Mouse (Mus musculus): ENCODE data around the gene Otud7b.

Gene Otud7b

DNA sequence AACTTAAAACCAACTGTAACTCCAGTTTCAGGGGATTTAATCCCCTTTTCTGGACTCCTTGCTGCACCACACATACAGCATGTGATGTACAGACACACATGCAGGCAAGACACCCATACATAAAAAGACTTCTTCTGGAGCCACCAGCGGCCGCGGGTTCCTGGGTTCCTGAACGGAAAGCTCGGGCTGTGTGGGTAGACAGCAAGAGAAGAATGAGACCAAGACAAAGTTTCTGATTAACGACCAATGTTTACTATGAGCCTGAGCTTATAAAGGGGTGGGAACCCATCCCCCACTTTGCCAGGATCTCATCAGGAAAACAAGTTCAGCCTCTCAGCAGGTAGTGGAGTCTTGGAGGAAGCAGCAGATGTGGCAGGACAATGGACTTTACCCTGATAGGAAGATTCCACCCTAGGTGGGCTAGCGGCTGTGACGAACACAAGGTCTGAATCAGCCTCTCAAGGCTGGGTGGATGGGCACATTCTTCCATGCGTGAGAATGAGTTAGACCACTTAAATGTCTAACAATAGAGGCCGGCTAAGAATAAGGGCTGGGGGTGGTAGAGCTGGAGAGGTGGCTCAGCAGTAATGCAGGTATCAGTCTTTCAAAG lies 20.1 kb upstream of the Otud7b start:
- DNase-seq (ENCODE audit: low read depth, low spot score): no peak

DNA sequence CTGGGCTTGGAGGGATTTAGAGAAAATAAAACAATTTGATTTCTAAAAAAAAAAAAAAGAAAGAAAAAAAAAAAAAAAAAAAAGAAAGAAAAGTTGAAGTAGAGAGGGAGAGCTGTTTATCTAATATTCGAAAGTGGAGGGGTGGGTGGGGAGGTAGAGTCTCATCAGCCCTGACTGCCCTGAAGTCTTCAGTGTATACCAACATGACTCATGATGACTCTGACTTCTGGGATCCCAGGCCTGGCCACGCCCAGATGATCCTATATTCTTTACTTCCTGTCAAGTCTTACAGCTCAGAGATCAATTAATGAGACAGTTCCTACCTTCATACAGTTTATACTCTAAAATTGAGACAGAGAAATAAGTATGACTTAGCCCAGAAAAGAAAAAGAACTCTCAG lies 17.1 kb upstream of the Otud7b start:
- DNase-seq (ENCODE audit: low read depth, low spot score): no peak

DNA sequence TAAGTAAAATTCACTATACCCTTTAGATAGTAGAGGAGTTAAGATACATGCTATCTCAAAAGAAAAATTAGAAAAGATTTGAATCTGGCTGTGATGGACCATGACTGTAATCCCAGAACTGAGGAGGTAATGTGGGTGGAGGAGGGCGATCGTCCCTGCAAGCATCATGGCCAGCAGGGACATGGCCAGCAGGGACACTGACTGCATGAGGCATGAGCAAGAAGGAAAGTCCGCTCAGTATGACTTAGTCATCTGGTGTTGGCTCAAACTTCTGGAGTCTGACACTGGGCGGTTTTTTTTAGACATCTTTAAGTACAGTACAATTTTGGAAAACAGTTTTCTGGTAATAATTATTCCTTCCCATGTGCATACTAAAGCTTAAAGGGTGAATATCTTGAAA lies 16.5 kb upstream of the Otud7b start:
- no peak for DNase-seq (ENCODE audit: low read depth, low spot score)

DNA sequence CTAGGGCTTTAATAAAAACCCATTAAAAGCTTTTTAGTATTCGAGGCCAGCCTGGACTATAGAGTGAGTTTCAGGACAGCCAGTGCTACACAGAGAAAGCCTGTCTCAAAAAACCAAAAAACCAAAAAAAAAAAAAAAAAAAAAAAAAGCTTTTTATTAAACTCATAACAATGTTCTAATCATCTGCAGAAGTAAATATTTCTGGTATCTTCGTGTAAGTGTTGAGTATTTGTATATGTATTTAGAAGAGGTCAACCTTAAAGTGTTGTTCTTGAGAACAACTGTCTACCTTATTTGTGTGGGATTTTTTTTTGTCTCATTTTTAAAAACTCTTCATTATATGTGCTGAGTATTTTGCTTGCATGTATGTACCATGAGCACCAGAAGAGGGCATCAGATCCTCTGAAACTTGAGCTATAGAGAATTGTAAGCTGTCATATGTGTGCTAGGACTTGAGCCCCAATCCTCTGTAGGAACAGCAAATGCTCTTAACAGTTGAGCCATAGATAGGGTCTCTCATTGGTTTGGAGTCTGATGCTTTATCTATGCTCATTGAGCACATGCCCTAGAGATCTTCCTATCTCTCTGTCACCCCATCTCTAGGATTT lies 14.3 kb upstream of the Otud7b start:
- no peak for DNase-seq (ENCODE audit: low read depth, low spot score)

DNA sequence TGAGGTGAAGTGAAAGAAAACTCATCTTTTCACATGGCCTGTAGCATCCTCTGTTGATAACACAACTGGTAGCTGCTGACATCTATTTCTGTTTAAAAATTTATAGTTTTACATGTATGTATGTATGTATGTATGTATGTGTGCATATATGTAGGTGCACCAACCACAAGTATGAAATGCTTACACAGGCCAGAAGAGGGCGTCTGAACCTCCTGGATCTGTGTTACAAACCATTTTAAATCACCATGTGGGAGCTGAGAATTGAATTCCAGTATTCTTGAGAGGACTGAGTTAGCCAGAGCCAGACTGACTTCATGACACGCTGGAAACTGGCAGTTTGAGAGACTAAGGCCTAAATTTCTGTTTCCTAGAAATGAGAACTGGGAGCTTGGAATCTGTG lies 13.2 kb upstream of the Otud7b start:
- no peak for DNase-seq (ENCODE audit: low read depth, low spot score)

DNA sequence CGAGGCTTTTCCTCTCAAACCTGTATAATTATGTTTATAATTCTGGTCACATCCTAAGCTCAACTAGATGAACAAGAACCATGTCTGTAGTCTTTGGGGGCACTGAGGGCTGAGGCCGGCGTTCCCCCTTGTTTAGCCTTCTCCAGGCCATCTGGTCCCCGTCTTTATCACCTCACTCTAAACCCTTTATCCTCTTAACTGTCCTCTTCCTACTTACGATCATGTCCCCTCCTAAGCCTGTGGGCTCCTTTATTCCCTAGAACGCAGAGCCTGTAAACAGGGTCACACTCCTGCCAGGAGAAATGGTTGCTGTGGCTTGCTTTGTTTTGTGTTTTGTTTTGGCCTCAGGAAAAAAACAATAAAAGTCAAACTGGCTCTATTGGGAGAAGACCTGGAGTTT lies 12.4 kb upstream of the Otud7b start:
- peak; percentile 78 for DNase-seq (ENCODE audit: low read depth, low spot score)

DNA sequence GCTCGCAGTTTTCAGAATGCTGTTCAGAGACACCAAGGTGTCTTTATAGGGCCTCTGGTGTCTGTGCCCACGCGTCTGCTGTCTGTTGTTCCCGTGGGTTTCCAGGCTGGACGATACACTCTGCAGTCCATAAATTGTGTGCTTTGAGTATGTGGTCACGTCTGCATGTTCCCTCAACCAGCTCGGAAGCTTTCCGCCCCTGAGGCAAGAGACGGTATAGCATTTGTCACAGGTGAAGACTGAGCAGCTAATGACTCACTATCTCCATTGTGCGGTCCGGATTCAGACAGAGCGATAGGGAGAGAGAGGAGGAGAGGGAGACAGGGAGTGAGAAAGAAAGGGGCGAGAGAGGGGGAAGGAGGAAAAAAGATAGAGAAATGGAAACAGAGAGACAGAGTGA lies 10.8 kb upstream of the Otud7b start:
- DNase-seq (ENCODE audit: low read depth, low spot score): no peak

DNA sequence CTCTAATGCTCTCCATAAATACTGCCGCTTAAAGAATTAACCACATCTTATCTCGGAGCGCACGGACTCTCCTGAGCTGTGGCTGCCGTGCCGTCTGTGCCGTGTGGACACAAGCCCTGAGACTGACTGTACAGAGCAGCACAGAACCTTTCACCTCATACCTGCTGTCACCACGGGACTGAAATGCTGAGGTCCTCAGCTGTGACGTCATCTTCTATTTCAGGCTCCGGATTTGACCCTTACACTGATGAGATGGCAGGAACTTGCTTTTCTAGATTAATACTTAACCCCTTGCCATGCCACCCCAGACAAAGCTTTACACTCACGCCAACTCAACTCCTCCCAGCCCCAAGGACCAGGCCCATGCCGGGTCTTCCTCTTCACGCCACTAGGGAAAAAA lies 10.1 kb upstream of the Otud7b start:
- DNase-seq (ENCODE audit: low read depth, low spot score): peak; percentile 70

DNA sequence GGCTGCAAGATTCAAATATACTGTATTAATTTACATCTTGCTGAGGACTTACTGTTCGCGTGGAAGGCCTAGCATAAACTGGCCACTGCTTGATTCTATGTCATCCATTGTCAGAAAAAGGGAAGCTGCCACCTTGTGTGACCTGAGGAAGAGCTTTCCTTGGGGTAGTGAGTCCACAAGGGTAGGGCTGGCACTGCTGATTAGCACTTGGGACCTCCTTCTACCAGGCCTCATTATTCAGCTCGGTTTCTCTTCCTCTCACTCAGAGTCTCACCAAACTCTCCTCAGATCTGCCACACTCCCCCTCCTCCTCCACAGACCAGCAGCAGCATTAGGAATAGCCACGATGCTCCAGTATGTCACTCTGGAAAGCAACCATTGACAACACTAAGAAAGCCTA lies 6.2 kb upstream of the Otud7b start:
- no peak for DNase-seq (ENCODE audit: low read depth, low spot score)

DNA sequence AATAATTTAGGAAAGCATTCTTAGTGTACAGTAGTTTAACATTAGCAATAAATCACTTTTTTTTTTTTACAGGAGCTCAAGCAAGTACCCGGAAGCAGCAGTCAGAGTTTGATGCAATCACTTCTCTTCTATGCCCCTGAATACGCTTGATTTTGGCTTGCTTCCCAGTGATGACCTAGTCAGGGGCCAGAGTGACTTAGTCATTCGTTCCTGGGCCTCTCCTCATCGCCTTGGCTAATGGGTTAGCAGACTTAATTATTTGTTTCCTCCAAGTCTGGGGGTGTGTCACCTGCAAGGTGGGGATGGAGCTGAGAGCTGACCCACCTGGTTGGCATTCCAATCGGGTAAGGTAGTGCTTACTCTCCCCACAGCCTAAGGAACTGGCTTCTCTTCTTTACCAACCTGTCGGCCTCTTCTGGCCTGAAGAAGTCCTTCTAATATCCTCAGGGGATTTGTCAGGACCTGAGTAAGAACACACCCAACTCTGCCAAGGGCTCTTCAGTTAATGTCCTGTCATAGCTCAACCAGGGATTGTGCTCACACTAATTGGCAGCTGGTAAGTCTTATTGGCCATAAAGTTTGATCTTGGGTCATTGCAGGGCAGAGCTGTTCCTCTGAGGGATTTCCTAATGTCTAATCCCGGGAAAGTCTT lies 5.6 kb upstream of the Otud7b start:
- DNase-seq (ENCODE audit: low read depth, low spot score): no peak

DNA sequence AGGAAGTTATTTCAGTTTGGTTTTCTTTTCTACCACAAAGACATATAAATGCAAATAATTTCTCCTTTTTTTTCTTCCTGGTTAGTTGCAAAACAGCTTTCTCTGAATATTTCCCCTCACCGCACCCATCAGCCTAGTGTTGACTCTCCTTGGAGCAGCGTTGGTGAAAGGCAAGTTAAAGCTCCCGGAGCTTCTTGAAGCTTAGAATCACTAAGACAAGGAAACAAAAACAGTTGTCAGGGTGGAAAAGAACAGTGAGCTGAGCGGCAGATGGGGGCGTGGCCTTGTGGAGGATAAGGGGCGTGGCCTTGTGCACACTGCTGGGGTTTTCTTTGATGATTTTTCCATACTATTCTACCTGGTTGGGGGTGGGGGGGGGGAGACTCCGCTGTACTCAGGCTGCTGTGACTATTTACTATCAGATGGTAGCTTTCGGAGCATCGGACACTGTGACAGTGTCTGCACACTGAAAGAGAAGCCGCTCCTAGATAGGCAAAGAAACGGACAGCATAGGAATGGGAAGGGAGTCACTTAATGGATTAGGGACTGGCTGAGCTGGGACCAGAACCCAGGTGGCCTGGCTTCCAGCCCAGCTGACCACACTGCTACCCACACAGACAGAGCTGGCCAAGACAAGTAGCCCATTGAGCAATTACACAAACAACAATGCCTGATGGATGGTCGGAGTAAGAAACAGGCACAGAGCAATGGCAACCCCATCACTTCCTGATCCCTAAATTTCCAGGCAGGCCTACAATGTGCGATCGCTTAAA lies 2.0 kb upstream of the Otud7b start:
- no peak for DNase-seq (ENCODE audit: low read depth, low spot score)

DNA sequence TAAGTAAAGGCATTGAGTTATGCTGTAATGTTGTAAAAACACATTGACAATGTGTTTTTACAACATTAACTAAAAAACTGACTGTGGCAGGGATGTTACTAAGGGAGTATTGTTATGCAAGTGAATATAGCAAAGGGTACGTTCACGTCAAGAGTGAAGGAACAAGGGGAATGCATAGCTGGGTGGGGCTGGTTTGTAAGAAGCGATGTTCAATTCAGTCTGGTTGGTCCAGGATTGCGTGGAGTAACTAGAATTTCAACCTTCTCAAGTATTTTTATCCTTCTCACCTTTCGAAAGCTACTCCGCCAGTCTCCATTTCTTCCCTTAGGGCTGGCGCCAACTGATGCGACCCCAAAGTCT lies 446 bp upstream of the Otud7b start:
- no peak for DNase-seq (ENCODE audit: low read depth, low spot score)

DNA sequence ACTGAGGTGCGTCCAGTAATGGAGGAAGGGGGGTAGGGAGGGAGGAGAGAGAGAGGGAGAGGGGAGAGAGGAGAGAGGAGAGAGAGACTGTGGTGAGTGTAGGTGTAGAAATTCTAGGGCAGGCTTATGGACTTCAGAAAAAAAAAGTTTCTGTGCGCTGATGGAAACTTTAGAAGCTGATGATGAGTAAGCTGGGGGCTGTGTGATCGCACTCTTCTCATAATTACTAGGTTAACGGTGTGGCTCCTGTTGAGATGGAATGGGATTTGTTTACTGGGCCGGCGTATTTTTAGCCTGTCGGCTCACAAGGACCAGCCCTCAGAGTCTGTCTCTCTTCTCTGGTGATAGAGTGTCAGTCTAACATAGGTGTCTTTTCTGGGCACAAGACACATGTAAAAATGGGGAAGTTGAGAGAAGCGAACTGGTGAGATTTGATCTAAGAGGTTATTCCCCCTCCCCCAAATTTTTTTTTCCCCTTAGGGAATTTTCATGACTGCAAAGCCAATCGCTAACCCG lies 963 bp downstream of the Otud7b start:
- no peak for DNase-seq (ENCODE audit: low read depth, low spot score)

DNA sequence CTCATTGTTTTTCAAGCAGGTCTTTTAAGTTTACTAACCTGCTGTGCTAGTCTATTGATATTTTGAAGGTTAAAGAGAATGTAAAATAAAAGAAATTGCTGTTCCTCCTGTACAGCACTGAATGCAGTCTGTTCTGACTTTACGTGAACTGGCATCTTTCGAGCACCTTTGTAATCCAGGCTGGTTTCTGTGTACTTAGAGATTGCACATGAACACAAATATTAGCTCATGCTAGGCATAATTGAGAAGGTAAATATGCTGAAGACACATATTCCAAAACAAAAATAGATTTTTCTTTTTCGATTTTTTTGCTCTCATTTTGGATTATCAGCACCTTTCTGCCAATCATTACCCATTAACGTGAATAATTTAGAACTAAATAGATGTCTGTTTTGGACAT lies 1.8 kb downstream of the Otud7b start:
- no peak for DNase-seq (ENCODE audit: low read depth, low spot score)

DNA sequence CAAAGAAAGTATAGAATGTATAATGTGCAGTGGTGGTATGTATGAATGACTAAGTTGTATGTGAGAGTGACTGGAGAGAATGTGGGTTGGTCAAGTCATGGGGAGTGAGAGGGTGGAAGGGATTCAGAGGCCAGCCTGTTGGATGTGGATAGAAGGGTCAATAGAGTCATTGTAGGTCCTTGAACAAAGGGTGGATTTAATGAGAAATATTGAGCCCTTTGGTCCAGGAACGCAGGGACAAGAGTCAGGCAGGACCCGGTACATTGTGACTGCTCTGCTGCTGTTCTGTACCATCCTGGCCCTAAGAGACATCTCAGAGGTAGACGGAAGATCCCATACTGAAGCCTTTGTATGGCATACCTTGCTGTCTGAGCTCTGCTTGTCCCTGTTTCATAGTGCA lies 4.0 kb downstream of the Otud7b start:
- DNase-seq (ENCODE audit: low read depth, low spot score): no peak

DNA sequence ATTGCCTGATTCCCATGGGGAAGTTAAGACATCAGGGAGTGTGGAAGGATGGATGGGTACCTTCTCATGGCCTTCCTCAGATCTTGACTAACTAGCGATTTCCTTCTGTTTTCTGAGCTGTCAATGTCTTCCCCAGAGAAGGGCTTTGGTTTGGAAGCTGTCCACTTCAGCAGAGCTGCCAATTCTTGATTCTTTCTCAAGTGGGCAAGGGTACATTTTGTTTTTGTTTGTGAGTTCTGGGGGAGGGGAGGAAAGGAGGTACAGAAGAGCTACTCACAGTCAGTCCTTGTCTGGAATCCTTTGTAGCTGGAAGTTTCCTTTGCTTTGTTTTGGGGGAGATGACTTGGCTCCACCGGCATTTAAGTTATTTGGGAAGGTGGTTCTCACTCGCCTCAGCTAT lies 8.9 kb downstream of the Otud7b start:
- no peak for DNase-seq (ENCODE audit: low read depth, low spot score)

DNA sequence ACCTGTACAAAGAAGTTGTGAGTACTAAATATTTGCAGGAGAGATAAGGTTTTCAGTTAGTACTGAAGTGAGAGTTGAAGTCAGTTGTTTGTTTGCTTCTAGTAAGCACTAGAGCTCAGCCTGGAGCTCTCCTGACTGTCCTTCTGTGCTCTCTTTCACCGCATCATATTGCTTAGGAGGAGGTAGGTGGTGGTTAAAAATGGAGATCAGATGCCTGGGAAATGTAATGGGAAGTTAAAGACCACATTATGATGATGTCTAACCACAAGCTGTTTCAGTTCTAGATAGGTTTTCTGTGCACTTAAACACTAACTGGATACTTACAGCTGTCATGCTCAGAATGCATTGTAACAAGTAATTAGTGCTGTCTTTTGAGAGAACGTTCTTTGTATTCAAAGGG lies 13.8 kb downstream of the Otud7b start:
- no peak for DNase-seq (ENCODE audit: low read depth, low spot score)

DNA sequence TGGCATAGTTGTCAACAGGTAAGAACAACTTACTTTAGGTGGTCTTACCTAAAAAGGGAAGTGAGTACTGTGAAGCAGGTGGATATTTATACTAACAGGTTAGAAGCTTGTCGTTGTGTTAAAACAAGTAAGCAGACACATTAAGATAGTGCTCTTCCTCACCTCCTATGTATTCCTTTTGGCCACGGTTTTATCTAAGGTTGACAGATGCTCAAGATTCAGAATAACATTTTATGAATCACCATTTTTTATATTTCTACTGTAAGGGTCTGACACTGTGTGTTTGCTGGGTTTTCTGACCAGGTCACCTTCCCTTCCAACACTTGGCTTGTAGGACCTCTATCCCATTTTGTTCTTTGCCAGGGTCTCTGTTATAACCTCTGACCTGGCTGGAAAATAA lies 14.4 kb downstream of the Otud7b start:
- DNase-seq (ENCODE audit: low read depth, low spot score): no peak

DNA sequence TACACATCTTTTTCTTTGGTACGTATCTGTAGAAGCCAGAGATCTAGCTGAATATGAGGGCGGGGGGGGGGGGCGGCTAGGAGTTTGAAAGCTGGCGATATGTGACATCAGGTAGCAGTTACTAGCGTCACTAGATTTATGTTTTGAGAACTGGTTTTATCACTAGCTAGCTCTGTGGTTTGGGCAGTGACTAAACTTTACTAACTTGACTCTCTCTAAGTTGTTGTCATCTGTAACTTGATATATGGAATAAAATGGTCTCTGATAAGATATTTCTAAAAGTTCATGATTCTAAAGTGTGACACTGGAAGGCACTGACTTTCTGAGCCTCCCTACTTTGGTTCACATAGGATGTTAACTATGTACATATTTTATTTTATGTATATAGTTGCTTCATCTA lies 19.9 kb downstream of the Otud7b start:
- DNase-seq (ENCODE audit: low read depth, low spot score): no peak

DNA sequence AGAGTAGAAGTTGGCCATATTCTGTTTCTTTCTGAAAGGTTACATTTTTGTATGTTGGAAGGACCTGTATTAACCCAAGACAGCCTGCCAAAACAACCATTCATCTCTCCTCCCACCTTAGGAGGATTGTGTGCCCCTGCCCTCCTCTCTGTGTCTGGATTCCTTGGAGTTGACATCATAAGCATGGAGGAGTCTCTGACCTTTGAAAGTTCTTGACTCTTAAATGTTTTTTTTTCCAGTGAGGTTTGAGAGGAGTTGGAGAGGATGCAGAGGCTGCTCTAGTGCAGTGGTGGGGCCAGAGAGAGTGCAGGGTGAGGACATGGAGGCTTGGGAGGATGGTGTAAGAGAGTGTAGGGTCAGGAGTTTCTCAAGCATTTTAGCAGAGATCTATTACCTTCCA lies 23.8 kb downstream of the Otud7b start:
- no peak for DNase-seq (ENCODE audit: low read depth, low spot score)

DNA sequence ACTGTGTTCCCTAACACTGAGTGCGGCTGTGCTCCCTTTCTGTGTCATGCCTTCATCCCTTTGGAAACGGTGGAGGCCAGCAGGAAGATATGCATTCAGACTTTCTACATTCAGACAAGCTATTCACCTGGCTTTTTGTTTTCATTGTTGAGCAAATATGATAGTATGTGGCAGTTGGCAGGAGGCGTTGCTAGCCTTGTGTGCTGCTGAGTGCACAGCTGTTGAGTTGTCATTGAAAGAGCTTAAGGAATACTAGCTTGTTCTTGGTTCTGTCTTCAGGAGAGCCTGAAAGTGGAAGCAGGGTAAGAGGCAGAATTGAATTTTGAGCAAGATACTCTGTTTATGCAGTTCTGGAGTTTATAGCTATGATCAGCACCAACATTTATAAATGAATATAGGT lies 28.2 kb downstream of the Otud7b start:
- DNase-seq (ENCODE audit: low read depth, low spot score): no peak

DNA sequence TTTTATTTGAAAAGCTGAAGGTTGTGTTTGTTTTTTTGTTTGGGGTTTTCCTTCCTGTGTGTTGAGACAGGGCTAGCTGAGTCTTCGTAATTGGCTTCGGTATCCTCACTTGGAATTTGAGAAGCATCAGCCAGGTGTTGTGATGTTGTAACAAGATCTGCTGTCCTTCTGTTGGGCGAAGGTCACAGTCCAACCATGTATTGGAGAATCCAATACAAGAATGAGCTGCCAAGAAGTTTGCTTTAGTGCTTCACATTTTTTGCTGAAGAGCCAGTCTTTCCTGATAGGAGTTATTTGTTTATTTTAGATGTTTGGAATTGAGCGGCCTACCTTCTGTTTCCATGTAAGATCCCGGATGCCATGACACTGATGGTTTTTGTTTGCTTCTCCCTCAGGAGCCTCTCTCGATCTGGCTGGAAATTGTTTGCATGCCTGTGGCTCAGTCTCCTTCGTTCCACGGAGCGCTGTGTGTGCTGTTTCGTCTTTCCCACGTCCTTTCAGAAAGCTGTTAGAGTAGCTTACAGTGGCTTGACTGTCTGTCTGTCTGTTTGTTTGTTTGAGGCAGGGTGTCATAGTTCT lies 29.1 kb downstream of the Otud7b start:
- no peak for DNase-seq (ENCODE audit: low read depth, low spot score)
